13 mouse cellular contexts compared by ENCODE assay signal in the genomic region with DNA sequence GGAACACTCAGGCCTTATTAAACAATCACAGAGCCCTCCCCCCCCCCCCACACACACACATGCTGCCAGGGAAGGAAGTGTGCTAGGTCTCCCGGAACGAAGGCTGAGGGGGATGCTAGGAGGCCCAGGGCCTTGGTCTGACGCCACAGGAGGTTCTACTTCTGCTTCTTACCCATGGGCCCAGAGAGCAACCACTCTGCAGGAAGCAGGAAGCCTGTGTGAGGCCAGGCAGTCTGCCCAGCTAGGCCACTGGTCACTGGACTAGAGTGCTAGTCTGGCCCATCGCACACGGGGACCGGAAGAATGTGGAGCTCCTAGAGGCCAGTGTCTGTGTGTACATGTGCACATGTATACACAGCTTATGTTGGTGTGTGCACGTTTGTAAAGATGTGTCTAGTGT. TPM values are rescaled to one million over a fixed set of nuclear protein-coding genes. Genes with fewer than 3 reads are reported as not detected.
DNase-seq lines count a peak whose midpoint lies in the region; ATAC-seq and TF ChIP-seq lines count a peak whose summit lies in the region.
"Had no signal": no experiment of that assay in that cellular context is flagged by ENCODE, and none has a peak within 500 bp of the region (broad histone marks: within the 10 kb centered on the region; RNA-seq: fewer than 3 reads in every experiment).

No protein-coding gene starts in this region.

- no peak overlapping the region for H3K4me2 ChIP-seq in heart, postnatal 0 days (ENCODE audit: low read depth, low read length)
- no peak overlapping the region for H3K4me2 ChIP-seq in midbrain, postnatal 0 days (ENCODE audit: low read depth, low read length, poor library complexity, severe bottlenecking)
- no peak overlapping the region for H3K4me2 ChIP-seq in midbrain, embryonic 13.5 days (replicated peaks)
- H3K4me2 ChIP-seq: embryonic facial prominence, embryonic 12.5 days; midbrain, embryonic 11.5 days had no signal

- intact Hi-C loops in heart, postnatal 10 days (cut with DNase I): no loop called here

- no peak for TF ChIP-seq EP300 in heart, postnatal 0 days (IDR thresholded peaks at IDR 0.05; ENCODE audit: low read depth)

- 65% methylated on average over 7 of the region's 7 CpGs for WGBS in heart, postnatal 0 days
- WGBS in midbrain, postnatal 0 days: 88% methylated on average over 7 of the region's 7 CpGs
- WGBS in midbrain, embryonic 13.5 days: 84% methylated on average over 7 of the region's 7 CpGs
- WGBS in limb, embryonic 10.5 days: 93% methylated on average over 7 of the region's 7 CpGs

- ATAC-seq in heart, postnatal 0 days (ENCODE audit: insufficient read depth, low read depth): peak; percentile 42
- ATAC-seq in midbrain, postnatal 0 days (ENCODE audit: low FRiP score): no peak
- ATAC-seq in midbrain, embryonic 13.5 days: no peak

- H3K9me3 ChIP-seq in heart, postnatal 0 days (replicated peaks; ENCODE audit: control insufficient read depth, low read length): no peaks in the 10 kb centered on the region
- H3K9me3 ChIP-seq in midbrain, postnatal 0 days (ENCODE audit: low read length): no peaks in the 10 kb centered on the region
- no peaks in the 10 kb centered on the region for H3K9me3 ChIP-seq in midbrain, embryonic 13.5 days
- H3K9me3 ChIP-seq in limb, embryonic 10.5 days (replicated peaks): no peaks in the 10 kb centered on the region
- H3K9me3 ChIP-seq: embryonic facial prominence, embryonic 12.5 days; G1E had no signal

- no peak overlapping the region for H3K9ac ChIP-seq in heart, postnatal 0 days (replicated peaks; ENCODE audit: low read depth, low read length)
- no peak overlapping the region for H3K9ac ChIP-seq in midbrain, postnatal 0 days (replicated peaks; ENCODE audit: low read length, poor library complexity, severe bottlenecking)
- no peak overlapping the region for H3K9ac ChIP-seq in midbrain, embryonic 13.5 days (replicated peaks)
- H3K9ac ChIP-seq: embryonic facial prominence, embryonic 12.5 days had no signal

- H3K27me3 ChIP-seq in heart, postnatal 0 days (ENCODE audit: control insufficient read depth, insufficient read depth, low read length): no peaks in the 10 kb centered on the region
- H3K27me3 ChIP-seq in midbrain, postnatal 0 days (ENCODE audit: insufficient read depth, low read length): no peaks in the 10 kb centered on the region
- no peaks in the 10 kb centered on the region for H3K27me3 ChIP-seq in midbrain, embryonic 13.5 days
- no peaks in the 10 kb centered on the region for H3K27me3 ChIP-seq in limb, embryonic 10.5 days (ENCODE audit: low read depth, poor library complexity, severe bottlenecking)
- H3K27me3 ChIP-seq: embryonic facial prominence, embryonic 12.5 days had no signal

- no peak overlapping the region for H3K4me3 ChIP-seq in heart, postnatal 0 days (ENCODE audit: low read depth, low read length)
- no peak overlapping the region for H3K4me3 ChIP-seq in midbrain, postnatal 0 days (ENCODE audit: low read depth, low read length)
- H3K4me3 ChIP-seq in midbrain, embryonic 13.5 days (replicated peaks): no peak overlapping the region
- no peak overlapping the region for H3K4me3 ChIP-seq in limb, embryonic 10.5 days
- H3K4me3 ChIP-seq: embryonic facial prominence, embryonic 12.5 days had no signal

- DNase-seq in heart, postnatal 0 days (ENCODE audit: low spot score): no peak
- DNase-seq in heart, postnatal 10 days: no peak
- DNase-seq in midbrain, postnatal 0 days (ENCODE audit: low spot score): no peak
- no peak for DNase-seq in limb, embryonic 10.5 days (ENCODE audit: low spot score)
- peak; percentile 19 to 35 for DNase-seq in natural killer cell, adult 2 months (ENCODE audit: low spot score in 2 of 2)
- no peak for DNase-seq in adrenal gland, adult 18-20 months (ENCODE audit: low spot score in 2 of 2)
- no peak for DNase-seq in urinary bladder, adult 18-20 months (ENCODE audit: low spot score in 2 of 2)
- DNase-seq: gastrocnemius, postnatal 10 days had no signal

- no peak for TF ChIP-seq CTCF in heart, postnatal 0 days (IDR thresholded peaks at IDR 0.05; ENCODE audit: low read depth)
- 0 out of 2 replicates have a peak, but pooled peaks have one; percentile 2 for TF ChIP-seq CTCF in midbrain, postnatal 0 days (IDR thresholded peaks at IDR 0.05)

- no peaks in the 10 kb centered on the region for H3K36me3 ChIP-seq in heart, postnatal 0 days (replicated peaks; ENCODE audit: control insufficient read depth, insufficient read depth, low read length)
- no peaks in the 10 kb centered on the region for H3K36me3 ChIP-seq in midbrain, postnatal 0 days (ENCODE audit: insufficient read depth, low read length)
- H3K36me3 ChIP-seq in midbrain, embryonic 13.5 days: no peaks in the 10 kb centered on the region
- H3K36me3 ChIP-seq in limb, embryonic 10.5 days: peaks cover 3% of the 10 kb centered on the region; the same call in 1 of the 2 replicates
- H3K36me3 ChIP-seq: embryonic facial prominence, embryonic 12.5 days had no signal

- H3K27ac ChIP-seq in heart, postnatal 0 days (ENCODE audit: low read depth): peak overlapping the region; percentile 35
- no peak overlapping the region for H3K27ac ChIP-seq in midbrain, postnatal 0 days (ENCODE audit: low read depth, low read length)
- H3K27ac ChIP-seq in midbrain, embryonic 13.5 days: no peak overlapping the region
- peak overlapping the region; percentile 58; the same call in 1 of the 2 replicates for H3K27ac ChIP-seq in limb, embryonic 10.5 days
- H3K27ac ChIP-seq: embryonic facial prominence, embryonic 12.5 days had no signal

- H3K4me1 ChIP-seq in heart, postnatal 0 days (ENCODE audit: control insufficient read depth, insufficient read depth): peaks cover 21% of the 10 kb centered on the region
- no peaks in the 10 kb centered on the region for H3K4me1 ChIP-seq in midbrain, postnatal 0 days (ENCODE audit: insufficient read depth, low read length)
- 0 out of 2 replicates have a peak, but pooled peaks cover 4% of the 10 kb centered on the region for H3K4me1 ChIP-seq in midbrain, embryonic 13.5 days (replicated peaks)
- peaks cover 41% of the 10 kb centered on the region for H3K4me1 ChIP-seq in limb, embryonic 10.5 days

RNA-seq across cellular contexts. Expression of gene C130050O18Rik, which starts 3.4 kb away (rescaled TPM):
- total RNA-seq in heart, postnatal 0 days (2014; rRNA removed; ENCODE audit: low replicate concordance): 1.7 and 1.8 TPM in 2 replicates
- polyA plus RNA-seq in heart, postnatal 0 days (2015; fragmentation: Nextera tagmentation; extraction: Ambion mirVana): 0.23 and 0.31 TPM in 2 replicates
- under 1 TPM; 0.74 to 0.93 TPM for total RNA-seq in heart, postnatal 10 days (2021)
- 0.19 TPM in 1 of 2 replicates, not detected in the other for total RNA-seq in midbrain, postnatal 0 days (2014; rRNA removed)
- polyA plus RNA-seq in midbrain, postnatal 0 days (2015; fragmentation: Nextera tagmentation; extraction: Ambion mirVana): 0.17 TPM in 1 of 2 replicates, not detected in the other
- 0.13 TPM in 1 of 2 replicates, not detected in the other for polyA plus RNA-seq in midbrain, embryonic 13.5 days (2015; fragmentation: Nextera tagmentation; extraction: Ambion mirVana)
- 0.16 and 0.56 TPM in 2 replicates for polyA plus RNA-seq in limb, embryonic 10.5 days (2016; fragmentation: Nextera tagmentation; extraction: Ambion mirVana)
- total RNA-seq in adrenal gland, adult 18-20 months (2021): under 1 TPM; 0.53 to 0.93 TPM

RNA-seq across cellular contexts. Expression of gene Gper1, which starts 14.4 kb away (rescaled TPM):
- total RNA-seq in heart, postnatal 0 days (2014; rRNA removed; ENCODE audit: low replicate concordance): 1.3 and 4.5 TPM in 2 replicates
- polyA plus RNA-seq in heart, postnatal 0 days (2015; fragmentation: Nextera tagmentation; extraction: Ambion mirVana): 1.0 and 2.0 TPM in 2 replicates
- total RNA-seq in heart, postnatal 10 days (2021): 1 to 10 TPM; 2.5 to 2.6 TPM
- total RNA-seq in midbrain, postnatal 0 days (2014; rRNA removed): 5.8 and 8.9 TPM in 2 replicates
- polyA plus RNA-seq in midbrain, postnatal 0 days (2015; fragmentation: Nextera tagmentation; extraction: Ambion mirVana): 5.8 and 7.1 TPM in 2 replicates
- 6.0 and 7.5 TPM in 2 replicates for polyA plus RNA-seq in midbrain, embryonic 13.5 days (2015; fragmentation: Nextera tagmentation; extraction: Ambion mirVana)
- polyA plus RNA-seq in limb, embryonic 10.5 days (2016; fragmentation: Nextera tagmentation; extraction: Ambion mirVana): 0.19 and 0.39 TPM in 2 replicates
- total RNA-seq in adrenal gland, adult 18-20 months (2021): 1 to 10 TPM; 3.3 to 4.9 TPM
- total RNA-seq: G1E had no signal
- polyA plus RNA-seq: G1E had no signal

RNA-seq across cellular contexts. Expression of gene Gpr146, which starts 31.0 kb away (rescaled TPM):
- 38.2 and 39.1 TPM in 2 replicates for total RNA-seq in heart, postnatal 0 days (2014; rRNA removed; ENCODE audit: low replicate concordance)
- 23.0 and 23.7 TPM in 2 replicates for polyA plus RNA-seq in heart, postnatal 0 days (2015; fragmentation: Nextera tagmentation; extraction: Ambion mirVana)
- total RNA-seq in heart, postnatal 10 days (2021): 10 to 100 TPM; 33.7 to 37.2 TPM
- 4.1 and 5.6 TPM in 2 replicates for total RNA-seq in midbrain, postnatal 0 days (2014; rRNA removed)
- 3.0 and 3.9 TPM in 2 replicates for polyA plus RNA-seq in midbrain, postnatal 0 days (2015; fragmentation: Nextera tagmentation; extraction: Ambion mirVana)
- polyA plus RNA-seq in midbrain, embryonic 13.5 days (2015; fragmentation: Nextera tagmentation; extraction: Ambion mirVana): 1.7 TPM in 2 replicates
- polyA plus RNA-seq in limb, embryonic 10.5 days (2016; fragmentation: Nextera tagmentation; extraction: Ambion mirVana): 2.2 and 2.3 TPM in 2 replicates
- 10 to 100 TPM; 11.0 to 23.9 TPM for total RNA-seq in adrenal gland, adult 18-20 months (2021)

RNA-seq across cellular contexts. Expression of gene 3110082I17Rik, which starts 51.8 kb away (rescaled TPM):
- total RNA-seq in heart, postnatal 0 days (2014; rRNA removed; ENCODE audit: low replicate concordance): 5.0 and 5.9 TPM in 2 replicates
- polyA plus RNA-seq in heart, postnatal 0 days (2015; fragmentation: Nextera tagmentation; extraction: Ambion mirVana): 9.5 and 10.6 TPM in 2 replicates
- 1 to 10 TPM; 9.9 to 10.0 TPM for total RNA-seq in heart, postnatal 10 days (2021)
- total RNA-seq in midbrain, postnatal 0 days (2014; rRNA removed): 4.3 and 7.9 TPM in 2 replicates
- 14.9 and 15.1 TPM in 2 replicates for polyA plus RNA-seq in midbrain, postnatal 0 days (2015; fragmentation: Nextera tagmentation; extraction: Ambion mirVana)
- polyA plus RNA-seq in midbrain, embryonic 13.5 days (2015; fragmentation: Nextera tagmentation; extraction: Ambion mirVana): 17.3 and 19.5 TPM in 2 replicates
- 51.6 and 60.2 TPM in 2 replicates for polyA plus RNA-seq in limb, embryonic 10.5 days (2016; fragmentation: Nextera tagmentation; extraction: Ambion mirVana)
- 1 to 10 TPM; 8.0 to 8.4 TPM for total RNA-seq in adrenal gland, adult 18-20 months (2021)

RNA-seq across cellular contexts. Expression of gene Cyp2w1, which starts 56.1 kb away (rescaled TPM):
- not detected in 2 replicates for total RNA-seq in heart, postnatal 0 days (2014; rRNA removed; ENCODE audit: low replicate concordance)
- polyA plus RNA-seq in heart, postnatal 0 days (2015; fragmentation: Nextera tagmentation; extraction: Ambion mirVana): not detected in 2 replicates
- total RNA-seq in heart, postnatal 10 days (2021): not detected
- total RNA-seq in midbrain, postnatal 0 days (2014; rRNA removed): not detected in 2 replicates
- not detected in 2 replicates for polyA plus RNA-seq in midbrain, postnatal 0 days (2015; fragmentation: Nextera tagmentation; extraction: Ambion mirVana)
- not detected in 2 replicates for polyA plus RNA-seq in midbrain, embryonic 13.5 days (2015; fragmentation: Nextera tagmentation; extraction: Ambion mirVana)
- not detected in 2 replicates for polyA plus RNA-seq in limb, embryonic 10.5 days (2016; fragmentation: Nextera tagmentation; extraction: Ambion mirVana)
- total RNA-seq in adrenal gland, adult 18-20 months (2021): not detected
- total RNA-seq: adrenal gland, postnatal 36 days; G1E; gastrocnemius, postnatal 10 days had no signal
- polyA plus RNA-seq: G1E; midbrain, embryonic 11.5 days had no signal

Comparison
In these comparisons a context has a peak if more than half of its experiments do, and no peak if none do; other contexts are left out.
1. DNase-seq: peak in natural killer cell, adult 2 months (2 of 2); none in heart, postnatal 0 days (single experiment), heart, postnatal 10 days (0 of 2), midbrain, postnatal 0 days (single experiment), limb, embryonic 10.5 days (single experiment), adrenal gland, adult 18-20 months (0 of 2) and urinary bladder, adult 18-20 months (0 of 2).
2. H3K27ac ChIP-seq: peak in heart, postnatal 0 days (single experiment) and limb, embryonic 10.5 days (single experiment); none in midbrain, postnatal 0 days (single experiment) and midbrain, embryonic 13.5 days (single experiment).